Mouse (Mus musculus): ENCODE data around the gene Adamts6. TPM values are rescaled to one million over a fixed set of nuclear protein-coding genes. Genes with fewer than 3 reads are reported as not detected.

Adamts6 gene
- total RNA-seq (2021), result 1 to 10 TPM; 5.4 to 6.2 TPM
- long read RNA-seq, experiment 1, partial matches to known transcripts, result 0 of 1 reads
- long read RNA-seq, experiment 1, other reads (novel, unspliced or antisense), result 1 of 1 reads
- long read RNA-seq, experiment 2, result 0 reads

- intact Hi-C loops (cut with DNase I), result loop anchor here (2.0 to 5.0 kb wide), 3 partner anchors 225 to 653 kb away; no protein-coding TSS in a partner anchor
- peak; percentile 14 to 19 for DNase-seq
Measured at GRCm38 (mm10) chr13:104287366-104288225, at the start of gene Adamts6. Adamts6 (plus strand) TSS chr13:104287835.

- no peak for DNase-seq
- intact Hi-C loops (cut with DNase I), result no loop called here
Measured at GRCm38 (mm10) chr13:104258997-104259396, 28.6 kb upstream of the Adamts6 start.

- intact Hi-C loops (cut with DNase I), result loop anchor here (1.0 to 5.0 kb wide), 4 partner anchors 227 to 504 kb away; no protein-coding TSS in a partner anchor
- DNase-seq, result peak; percentile 7
Measured at GRCm38 (mm10) chr13:104285031-104285431, 2.6 kb upstream of the Adamts6 start.

- DNase-seq, result peak; percentile 9 to 29
- intact Hi-C loops (cut with DNase I), result loop anchor here (1.0 to 5.0 kb wide), 5 partner anchors 226 to 655 kb away; no protein-coding TSS in a partner anchor
Measured at GRCm38 (mm10) chr13:104285737-104286311, 1.8 kb upstream of the Adamts6 start.

- intact Hi-C loops (cut with DNase I), result loop anchor here (2.0 to 5.0 kb wide), 3 partner anchors 226 to 654 kb away; no protein-coding TSS in a partner anchor
- no peak for DNase-seq
Measured at GRCm38 (mm10) chr13:104286336-104286735, 1.3 kb upstream of the Adamts6 start.

- intact Hi-C loops (cut with DNase I), result loop anchor here (2.0 to 5.0 kb wide), 3 partner anchors 225 to 654 kb away; no protein-coding TSS in a partner anchor
- DNase-seq, result peak; percentile 91 to 93
Measured at GRCm38 (mm10) chr13:104286897-104287309, 732 bp upstream of the Adamts6 start.

GRCm38 (mm10) chr13:104288226-104288859 is 708 bp downstream of the Adamts6 start:
- peak; percentile 73 for DNase-seq
- intact Hi-C loops (cut with DNase I), result loop anchor here (5.0 kb wide), 2 partner anchors 224 to 324 kb away; no protein-coding TSS in a partner anchor

GRCm38 (mm10) chr13:104289176-104289575 is 1.5 kb downstream of the Adamts6 start:
- DNase-seq, result no peak
- intact Hi-C loops (cut with DNase I), result loop anchor here (5.0 kb wide), 2 partner anchors 223 to 323 kb away; no protein-coding TSS in a partner anchor

- no peak for DNase-seq
- intact Hi-C loops (cut with DNase I), result no loop called here
Measured at GRCm38 (mm10) chr13:104295472-104295871, 7.8 kb downstream of the Adamts6 start.

GRCm38 (mm10) chr13:104329336-104329735 is 41.7 kb downstream of the Adamts6 start:
- DNase-seq, result no peak
- intact Hi-C loops (cut with DNase I), result no loop called here

GRCm38 (mm10) chr13:104329742-104330141 is 42.1 kb downstream of the Adamts6 start:
- DNase-seq, result no peak
- intact Hi-C loops (cut with DNase I), result no loop called here

- no peak for DNase-seq
- intact Hi-C loops (cut with DNase I), result no loop called here
Measured at GRCm38 (mm10) chr13:104352590-104352989, 65.0 kb downstream of the Adamts6 start.

- DNase-seq, result peak; percentile 44 to 50
- intact Hi-C loops (cut with DNase I), result no loop called here
Measured at GRCm38 (mm10) chr13:104393427-104394356, 106.1 kb downstream of the Adamts6 start.

- intact Hi-C loops (cut with DNase I), result no loop called here
- DNase-seq, result peak; percentile 3 to 33
Measured at GRCm38 (mm10) chr13:104397814-104398213, 110.2 kb downstream of the Adamts6 start.

- DNase-seq, result no peak
- intact Hi-C loops (cut with DNase I), result no loop called here
Measured at GRCm38 (mm10) chr13:104432734-104433133, 145.1 kb downstream of the Adamts6 start.

- no peak for DNase-seq
- intact Hi-C loops (cut with DNase I), result no loop called here
Measured at GRCm38 (mm10) chr13:104442559-104442958, 154.9 kb downstream of the Adamts6 start.

GRCm38 (mm10) chr13:104445437-104445836 is 157.8 kb downstream of the Adamts6 start:
- intact Hi-C loops (cut with DNase I), result no loop called here
- no peak for DNase-seq

- intact Hi-C loops (cut with DNase I), result no loop called here
- no peak for DNase-seq
Measured at GRCm38 (mm10) chr13:104446974-104447373, 159.3 kb downstream of the Adamts6 start.

GRCm38 (mm10) chr13:104447470-104447869 is 159.8 kb downstream of the Adamts6 start:
- no peak for DNase-seq
- intact Hi-C loops (cut with DNase I), result no loop called here

All from heart, postnatal 14 days (tissue).